Mouse (Mus musculus) heart, postnatal 0 days (tissue): ENCODE measurements around the gene Atf2.

Source experiments
- CTCF ChIP-seq: IDR thresholded peaks from 2 replicates; pipeline ENCODE4 v1.5.1; 2016; ENCODE audit warnings: antibody characterized with exemption, control low read depth, low read depth
- EP300 ChIP-seq: IDR thresholded peaks from 2 replicates; pipeline ENCODE4 v1.6.1; 2016; ENCODE audit warnings: antibody characterized with exemption, low read depth

DNA sequence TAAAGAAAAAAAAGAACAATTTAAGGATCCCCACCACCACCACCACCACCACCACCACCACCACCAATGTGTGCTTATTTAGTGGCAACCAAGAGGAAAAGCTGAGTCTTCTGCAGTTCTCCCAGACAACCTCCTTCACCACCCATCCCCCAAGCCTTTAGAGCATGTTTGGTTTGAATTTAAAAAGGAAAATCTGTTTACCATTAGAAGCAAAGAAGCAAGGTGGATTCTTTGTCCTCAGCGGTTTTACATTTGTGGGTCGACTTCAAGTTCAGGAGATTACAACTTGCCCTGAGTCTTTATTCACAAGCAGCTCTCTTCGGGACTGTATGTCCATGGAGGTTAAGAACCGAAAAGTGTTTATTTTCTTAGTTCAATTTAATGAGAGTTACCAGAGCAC is 115.5 kb downstream of the Atf2 start:
- TF ChIP-seq EP300 (no peak), CTCF (no peak)
